Mouse (Mus musculus): ENCODE data around the gene Atp5j2.

The Atp5j2 gene

GRCm38 (mm10) chr5:145203936-145204691 lies 12.3 kb upstream of the Atp5j2 start, which contains the start of gene Zkscan5:
Gene Zkscan5 (plus strand): TSS chr5:145204562.
- intact Hi-C loops (cut with DNase I), result no loop called here

GRCm38 (mm10) chr5:145202446-145202845 lies 10.6 kb upstream of the Atp5j2 start:
- intact Hi-C loops (cut with DNase I), result no loop called here

GRCm38 (mm10) chr5:145201321-145201991 lies 9.6 kb upstream of the Atp5j2 start, which contains the start of gene Zkscan14:
Gene Zkscan14 (minus strand): TSS chr5:145201868.
- intact Hi-C loops (cut with DNase I), result no loop called here

- intact Hi-C loops (cut with DNase I), result no loop called here
Observed at GRCm38 (mm10) chr5:145200387-145200786, 8.5 kb upstream of the Atp5j2 start.

GRCm38 (mm10) chr5:145190875-145191798 lies 725 bp downstream of the Atp5j2 start:
- intact Hi-C loops (cut with DNase I), result no loop called here

- intact Hi-C loops (cut with DNase I), result no loop called here
Observed at GRCm38 (mm10) chr5:145190373-145190772, 1.5 kb downstream of the Atp5j2 start.

GRCm38 (mm10) chr5:145189416-145189815 lies 2.4 kb downstream of the Atp5j2 start:
- intact Hi-C loops (cut with DNase I), result no loop called here

GRCm38 (mm10) chr5:145185244-145185643 lies 6.6 kb downstream of the Atp5j2 start:
- intact Hi-C loops (cut with DNase I), result no loop called here

- intact Hi-C loops (cut with DNase I), result no loop called here
Observed at GRCm38 (mm10) chr5:145178461-145178980, 13.3 kb downstream of the Atp5j2 start.

GRCm38 (mm10) chr5:145167306-145167661 lies 24.6 kb downstream of the Atp5j2 start:
- intact Hi-C loops (cut with DNase I), result no loop called here

- intact Hi-C loops (cut with DNase I), result no loop called here
Observed at GRCm38 (mm10) chr5:145166536-145167305, 25.1 kb downstream of the Atp5j2 start, which contains the start of the genes Ptcd1 and Cpsf4. Gene Ptcd1 (minus strand): TSS chr5:145167108. Gene Cpsf4 (plus strand): TSS chr5:145167213.

GRCm38 (mm10) chr5:145165184-145165583 lies 26.7 kb downstream of the Atp5j2 start:
- intact Hi-C loops (cut with DNase I), result no loop called here

GRCm38 (mm10) chr5:145164710-145165109 lies 27.2 kb downstream of the Atp5j2 start:
- intact Hi-C loops (cut with DNase I), result no loop called here

- intact Hi-C loops (cut with DNase I), result no loop called here
Observed at GRCm38 (mm10) chr5:145161361-145161760, 30.5 kb downstream of the Atp5j2 start.

- intact Hi-C loops (cut with DNase I), result no loop called here
Observed at GRCm38 (mm10) chr5:145152690-145153089, 39.2 kb downstream of the Atp5j2 start.

- intact Hi-C loops (cut with DNase I), result no loop called here
Observed at GRCm38 (mm10) chr5:145149294-145149693, 42.6 kb downstream of the Atp5j2 start.

GRCm38 (mm10) chr5:145147748-145148147 lies 44.1 kb downstream of the Atp5j2 start:
- intact Hi-C loops (cut with DNase I), result no loop called here

- intact Hi-C loops (cut with DNase I), result no loop called here
Observed at GRCm38 (mm10) chr5:145140611-145141010, 51.3 kb downstream of the Atp5j2 start.

GRCm38 (mm10) chr5:145139571-145140519 lies 52.0 kb downstream of the Atp5j2 start, which contains the start of the genes Pdap1 and Bud31:
Gene Pdap1 (minus strand): TSS chr5:145140238.
Gene Bud31 (plus strand): TSS chr5:145140362.
- intact Hi-C loops (cut with DNase I), result no loop called here
